Mouse (Mus musculus): ENCODE measurements around the gene Ppox.
"Not testable (repeated sequence)": the region's sequence is repeated elsewhere in the genome, so short reads cannot be mapped to it uniquely, and the experiment has no call there.

Gene Ppox

GRCm38 (mm10) chr1:171280916-171281527 is at the start of gene Ppox:
Gene Ppox (minus strand): TSS chr1:171281186.
- peak; percentile 90 for DNase-seq

DNA sequence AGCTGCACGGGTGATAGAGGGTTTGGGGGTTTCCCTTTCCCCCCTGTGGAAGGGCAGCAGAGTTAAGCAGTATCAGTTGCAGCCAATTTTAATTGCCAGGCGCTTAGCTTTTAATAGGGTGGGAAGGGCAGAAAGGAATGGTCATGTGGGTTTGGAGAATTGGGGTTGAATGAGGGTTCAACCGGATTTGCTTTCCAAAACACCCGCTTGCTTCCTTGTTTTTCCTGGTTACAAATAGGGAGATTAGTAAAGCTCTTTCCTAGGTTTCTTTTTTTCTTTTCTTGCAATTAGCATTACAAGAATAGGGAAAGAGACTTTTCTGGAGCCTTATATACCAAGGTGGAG is 49.2 kb upstream of the Ppox start:
- no peak for DNase-seq

GRCm38 (mm10) chr1:171329433-171330215 is 48.6 kb upstream of the Ppox start:
- peak; percentile 81 for DNase-seq

DNA sequence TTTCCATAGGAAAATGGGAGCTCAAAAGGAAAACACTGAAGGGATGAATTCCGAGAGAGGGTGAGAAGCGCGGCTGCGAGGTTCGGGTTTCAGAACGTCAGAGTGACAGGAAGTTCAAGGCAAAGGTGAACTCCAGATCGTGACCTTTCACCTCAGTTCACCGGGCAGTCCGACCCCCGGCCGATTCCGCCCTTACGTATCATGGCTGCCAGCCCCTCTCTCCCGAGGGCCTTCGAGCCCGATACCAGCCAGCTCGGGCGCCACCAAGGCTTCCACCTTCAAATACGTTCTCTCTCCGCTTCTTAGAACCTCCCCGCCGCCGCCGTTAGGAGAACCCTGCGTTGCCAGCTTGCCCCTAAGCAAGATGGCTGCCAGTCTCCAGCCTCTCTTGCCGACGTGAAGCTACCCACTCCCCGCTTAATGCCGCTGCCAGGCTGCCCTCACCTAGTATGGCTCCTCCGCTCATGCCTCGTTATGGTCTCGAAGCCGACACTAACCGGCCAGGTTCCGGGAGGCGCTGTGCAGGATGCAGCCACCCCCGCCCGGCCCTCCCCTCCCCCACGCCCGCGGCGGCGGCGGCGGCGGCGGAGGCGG is 48.0 kb upstream of the Ppox start, which contains the start of gene Dedd:
Gene Dedd, plus strand, starts transcription at position 307 of the 594 bp plus-strand sequence.
- DNase-seq = peak; percentile 88

DNA sequence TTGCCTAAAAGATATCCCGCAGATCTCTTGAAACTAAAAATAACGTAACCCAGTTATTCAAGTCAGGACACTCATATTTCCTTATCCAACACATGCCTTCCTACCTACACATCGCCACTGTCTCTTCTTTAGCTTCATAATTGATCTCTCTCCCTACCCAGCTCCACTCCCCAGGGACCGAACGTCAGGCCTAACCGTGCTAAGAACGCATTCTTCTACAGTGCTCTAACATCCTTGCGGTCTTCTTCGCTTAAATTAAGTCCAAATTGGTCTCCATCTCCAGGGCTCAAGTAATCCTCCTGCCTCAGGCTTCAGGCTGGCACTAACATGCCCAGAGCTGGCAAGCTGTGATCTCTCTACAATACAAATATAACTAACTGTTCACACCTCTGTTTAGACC is 47.3 kb upstream of the Ppox start:
- no peak for DNase-seq

DNA sequence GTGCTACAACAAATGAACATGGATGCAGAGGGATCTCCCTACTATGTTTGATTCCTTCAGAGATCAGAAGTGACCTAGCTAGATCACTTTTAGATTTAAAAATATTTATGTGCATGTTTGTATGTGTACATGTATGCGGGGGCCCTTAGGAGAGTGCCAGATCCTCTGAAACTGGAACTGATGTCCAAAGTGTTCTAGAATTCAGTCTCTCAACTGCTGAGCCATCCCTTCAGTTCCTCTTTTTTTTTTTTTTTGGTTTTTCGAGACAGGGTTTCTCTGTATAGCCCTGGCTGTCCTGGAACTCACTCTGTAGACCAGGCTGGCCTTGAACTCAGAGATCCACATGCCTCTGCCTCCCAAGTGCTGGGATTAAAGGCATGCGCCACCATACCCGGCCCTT is 45.6 kb upstream of the Ppox start:
- DNase-seq = not testable (repeated sequence)

GRCm38 (mm10) chr1:171325571-171325970 is 44.6 kb upstream of the Ppox start:
- DNase-seq = no peak

DNA sequence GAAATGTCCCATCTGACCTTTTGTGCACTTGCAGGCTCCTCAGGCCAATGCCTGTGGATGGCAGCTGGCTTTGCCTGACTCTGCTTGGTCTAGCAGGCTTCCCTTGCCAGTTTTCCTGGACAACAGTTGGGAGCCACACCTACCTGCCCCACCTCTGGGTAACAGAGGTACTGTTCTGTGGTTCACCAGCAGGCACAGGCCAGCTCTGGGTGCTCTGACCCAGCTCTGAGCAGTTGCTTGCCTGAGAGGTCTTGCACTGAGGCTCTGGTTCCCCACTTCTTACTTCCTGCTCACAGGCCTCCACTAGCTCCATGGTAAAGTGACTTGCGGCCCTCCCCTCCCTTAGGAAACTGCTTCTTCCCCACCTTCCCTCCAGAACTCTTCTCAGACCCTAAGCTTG is 41.0 kb upstream of the Ppox start:
- no peak for DNase-seq

DNA sequence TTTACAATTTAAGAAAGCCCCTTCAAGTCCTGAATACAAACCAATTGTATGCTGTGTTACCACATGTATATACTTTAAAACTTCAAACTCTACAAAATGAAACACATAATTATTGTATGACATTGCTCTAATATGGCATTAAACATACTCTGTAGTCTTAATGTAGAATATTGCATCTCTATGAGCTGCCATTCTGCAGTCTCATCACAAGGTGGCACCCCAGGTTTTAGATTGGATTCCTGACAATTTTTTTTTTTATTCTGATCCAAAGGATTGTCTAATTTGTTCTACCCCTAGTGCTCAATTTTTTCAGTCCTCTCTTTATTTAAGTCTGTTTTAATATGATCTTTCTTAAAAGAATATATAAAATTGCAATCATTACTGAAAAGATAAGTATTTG is 40.4 kb upstream of the Ppox start:
- DNase-seq = no peak

DNA sequence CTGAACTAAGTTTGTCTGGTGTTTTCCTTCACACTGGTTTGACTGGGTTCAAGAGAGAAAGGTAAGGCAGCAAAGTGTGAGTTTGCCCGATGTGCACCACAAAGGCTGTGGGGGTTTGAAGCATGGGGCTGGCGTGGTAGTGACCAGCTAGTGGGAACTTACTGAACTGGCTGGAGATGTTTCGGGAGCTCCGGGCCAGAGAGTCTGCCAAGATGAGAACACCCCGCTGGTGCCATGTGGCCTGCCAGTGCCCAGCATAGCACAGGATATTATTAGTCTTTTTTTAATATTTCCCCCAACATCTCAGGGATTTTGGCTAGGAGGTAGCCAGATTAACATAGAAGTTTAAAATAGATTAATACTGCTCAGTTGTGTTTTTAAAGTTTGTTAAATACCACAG is 39.2 kb upstream of the Ppox start:
- DNase-seq = no peak

GRCm38 (mm10) chr1:171319748-171320147 is 38.8 kb upstream of the Ppox start:
- DNase-seq = no peak

DNA sequence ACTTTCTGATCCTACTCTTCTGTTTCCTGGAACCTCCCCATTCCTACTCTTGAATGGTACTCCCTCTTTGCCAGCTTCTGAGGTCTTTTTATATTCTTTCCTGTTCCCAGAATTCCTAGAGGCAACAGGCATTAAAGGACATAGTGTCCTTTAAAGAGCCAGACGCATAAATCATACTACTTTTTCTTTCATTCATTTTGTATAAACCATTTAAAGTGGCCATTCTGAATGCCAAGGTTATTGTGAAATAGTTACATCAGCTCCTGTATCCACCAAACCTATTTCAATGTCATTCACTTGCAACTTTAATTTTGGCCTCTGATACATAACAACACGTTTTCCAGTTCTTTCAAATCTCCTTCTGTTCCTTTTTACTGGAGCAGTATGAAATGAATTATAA is 28.3 kb upstream of the Ppox start:
- DNase-seq = no peak

DNA sequence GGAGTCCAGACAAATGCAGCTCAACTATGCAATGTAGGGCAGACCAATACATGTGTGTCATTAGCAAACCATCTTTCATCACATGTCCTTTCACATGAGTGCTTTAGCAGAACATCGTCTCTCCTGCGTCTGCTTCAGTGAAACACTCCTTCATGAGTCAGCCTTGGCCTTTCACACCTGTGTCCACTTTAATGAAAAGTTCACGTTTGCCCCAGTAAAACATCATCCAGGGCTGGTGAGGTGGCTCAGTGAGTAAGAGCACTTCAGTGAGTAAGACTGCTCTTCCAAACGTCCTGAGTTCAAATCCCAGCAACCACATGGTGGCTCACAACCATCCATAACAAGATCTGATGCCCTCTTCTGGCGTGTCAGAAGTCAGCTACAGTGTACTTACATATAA is 25.2 kb upstream of the Ppox start:
- not testable (repeated sequence) for DNase-seq

GRCm38 (mm10) chr1:171298226-171298625 is 17.2 kb upstream of the Ppox start:
- no peak for DNase-seq

DNA sequence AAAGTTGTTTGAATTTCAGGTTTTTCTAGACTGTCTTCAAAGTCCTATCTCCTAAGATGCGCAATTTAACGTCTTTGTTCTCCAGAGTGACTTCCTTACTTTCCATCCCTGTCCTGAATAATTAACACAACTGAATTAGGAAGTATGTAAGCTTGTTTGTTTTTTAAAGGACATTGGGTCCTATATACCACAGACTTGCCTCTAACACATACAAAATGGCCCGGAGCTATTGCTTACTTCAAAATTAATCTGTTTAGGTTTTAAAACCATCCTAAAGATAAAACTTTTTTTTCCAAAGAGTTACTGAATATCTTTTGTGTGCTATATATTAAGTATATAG is 14.0 kb upstream of the Ppox start:
- no peak for DNase-seq

DNA sequence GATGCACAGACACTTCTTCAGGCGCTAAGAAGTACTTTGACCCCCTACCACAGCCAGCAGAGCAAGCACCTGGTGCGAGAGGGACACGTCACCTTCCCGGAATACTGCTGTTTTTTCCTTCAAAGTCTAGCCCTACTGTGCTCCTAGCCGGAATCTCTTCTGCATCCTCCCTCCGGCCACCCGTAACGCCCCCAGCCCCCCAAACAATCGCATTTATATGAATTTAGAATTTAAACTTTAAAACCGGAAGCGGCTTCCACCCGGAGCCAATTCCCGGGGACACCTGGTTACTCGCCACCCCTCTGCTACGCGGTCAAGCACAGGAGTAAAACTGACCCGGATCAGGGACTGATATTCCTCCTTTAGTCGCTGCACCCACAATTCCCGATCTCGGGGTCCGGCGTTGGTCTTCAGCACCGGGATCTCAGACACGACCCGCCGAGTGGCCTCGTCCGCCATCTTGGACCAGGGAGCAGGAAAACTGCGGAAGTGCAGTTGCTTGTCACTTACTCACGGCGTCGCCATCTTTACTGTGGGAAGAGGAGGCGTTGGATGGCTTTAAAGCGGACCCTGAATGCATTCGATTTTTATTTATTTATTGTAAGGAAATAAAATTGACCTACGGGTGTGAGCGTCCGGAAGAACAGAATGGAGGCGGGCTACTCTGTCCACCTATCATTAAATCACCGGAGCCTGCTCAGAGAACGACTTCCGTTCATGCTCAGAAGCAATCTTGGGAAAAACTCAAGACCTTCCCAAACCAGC is 13.5 kb upstream of the Ppox start, which contains the start of gene Ufc1:
Gene Ufc1, minus strand, starts transcription at position 727 of the 765 bp plus-strand sequence.
- DNase-seq = peak; percentile 81

DNA sequence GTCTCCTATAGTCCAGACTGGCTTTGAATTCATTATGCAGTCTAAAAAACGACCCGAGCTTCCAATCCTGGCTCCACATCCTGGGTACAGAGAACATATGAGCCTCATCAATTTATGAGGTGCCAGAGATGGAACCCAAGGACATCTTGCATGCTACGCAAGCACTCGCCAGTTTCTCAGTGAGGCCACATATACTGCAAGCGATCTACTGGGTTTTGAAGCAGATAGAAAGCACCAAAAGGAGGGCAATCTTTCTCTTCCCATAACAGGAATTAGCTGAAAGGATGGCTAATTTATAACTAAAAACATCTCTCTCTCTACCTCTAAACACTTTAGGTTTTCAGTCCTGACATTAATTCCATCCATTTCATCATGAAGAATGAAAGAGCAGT is 12.9 kb upstream of the Ppox start:
- DNase-seq = no peak

DNA sequence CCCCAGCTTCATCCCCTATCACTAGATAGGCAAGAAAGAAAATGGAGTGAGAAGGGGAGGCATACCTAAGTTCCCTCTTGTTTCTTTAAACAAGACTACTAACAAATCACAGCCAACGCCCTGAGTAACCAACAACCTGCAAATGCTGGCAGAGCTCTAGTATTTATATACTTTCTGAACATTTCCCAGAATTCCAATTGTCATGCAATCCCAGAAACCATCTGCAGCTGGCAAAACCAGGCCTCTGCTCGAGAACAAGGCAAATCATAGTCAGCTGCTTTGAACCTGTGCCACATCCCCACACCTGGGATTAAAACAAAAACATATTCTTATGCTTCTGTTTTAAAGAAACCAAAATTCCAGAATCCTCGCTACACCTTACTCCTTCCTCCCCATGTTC is 12.4 kb upstream of the Ppox start:
- no peak for DNase-seq

GRCm38 (mm10) chr1:171288328-171288727 is 7.3 kb upstream of the Ppox start:
- DNase-seq = no peak

DNA sequence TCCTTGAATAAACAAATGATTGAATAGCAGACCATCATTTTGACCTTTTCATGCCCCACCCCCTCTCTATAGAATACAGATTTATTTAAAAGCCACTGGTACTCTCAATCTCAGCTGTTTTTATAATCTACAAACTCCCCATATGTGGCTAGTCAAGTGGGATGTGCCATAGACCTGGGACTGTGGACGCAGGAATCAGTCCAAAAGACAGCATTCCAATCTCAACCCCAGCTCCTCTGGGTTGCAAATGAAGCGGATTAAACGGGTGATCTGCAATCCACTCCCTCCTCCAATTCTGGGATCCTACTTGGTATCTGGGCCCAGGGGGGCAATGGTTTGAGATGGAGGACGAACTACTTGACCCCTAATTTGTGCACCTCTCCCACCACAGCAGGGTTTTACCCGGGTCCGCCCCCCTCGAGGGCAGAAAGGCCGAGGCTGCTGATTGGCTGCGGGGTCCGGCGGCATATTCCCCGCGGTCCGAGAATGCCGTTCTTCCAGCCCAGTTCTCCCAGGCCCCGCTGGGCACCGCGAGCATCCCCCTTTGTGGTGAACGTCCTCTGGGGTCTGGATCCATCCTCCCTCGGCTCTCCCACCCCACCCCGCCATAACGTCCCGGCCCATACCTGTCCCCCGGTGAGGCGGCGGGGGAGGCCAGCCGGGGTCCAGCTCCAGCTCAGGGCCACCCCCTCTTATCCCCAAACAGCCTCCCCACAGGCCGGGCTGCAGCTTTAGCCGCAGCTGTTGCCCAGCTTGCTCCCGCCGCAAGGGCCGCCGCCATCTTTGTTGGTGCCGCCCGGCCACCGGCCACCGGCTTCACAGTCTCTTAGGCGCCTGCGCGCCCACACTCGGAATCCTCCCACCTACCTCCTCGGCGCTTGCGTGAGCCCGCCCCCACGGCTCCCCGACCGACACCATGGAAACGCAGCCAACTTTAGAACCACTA is 6.4 kb upstream of the Ppox start, which contains the start of gene Usp21:
Gene Usp21, minus strand, starts transcription at position 856 of the 946 bp plus-strand sequence.
- peak; percentile 93 for DNase-seq

- no peak for DNase-seq
Observed at GRCm38 (mm10) chr1:171286517-171286916, 5.5 kb upstream of the Ppox start.

All from lung, postnatal 14 days (tissue).